Mouse (Mus musculus) lung, embryonic 14.5 days (tissue): ENCODE results near the gene Skp1a. TPM values are rescaled to one million over a fixed set of nuclear protein-coding genes. Genes with fewer than 3 reads are reported as not detected.

ENCODE experiments used
- ATAC-seq: fragments of 200-750 bp; cut with Nextera tagmentation; 2 replicates; pipeline ENCODE4 v1.8.0; 2017; ENCODE audit warnings: mild to moderate bottlenecking, moderate TSS enrichment, moderate library complexity; ENCODE audit not compliant: insufficient read depth
- DNase-seq: peaks from one replicate; pipeline ENCODE4 v3.0.0-alpha.2; 2015
- H3K27ac ChIP-seq: fragments of 300-500 bp; sonication (generic); 2 replicates; pipeline ENCODE4 v1.5.1; 2014; ENCODE audit warnings: low read depth, mild to moderate bottlenecking, moderate library complexity
- H3K27me3 ChIP-seq: fragments of 300-500 bp; sonication (generic); 2 replicates; pipeline ENCODE4 v1.6.1; 2014; ENCODE audit warnings: low read length, control low read depth; ENCODE audit not compliant: insufficient read depth
- H3K36me3 ChIP-seq: fragments of 300-500 bp; sonication (generic); 2 replicates; pipeline ENCODE4 v1.6.1; 2014; ENCODE audit warnings: control low read depth; ENCODE audit not compliant: insufficient read depth
- H3K4me1 ChIP-seq: fragments of 300-500 bp; sonication (generic); 2 replicates; pipeline ENCODE4 v1.6.1; 2014; ENCODE audit warnings: antibody characterized with exemption, control low read depth; ENCODE audit not compliant: insufficient read depth
- H3K4me2 ChIP-seq: fragments of 300-500 bp; sonication (generic); 2 replicates; pipeline ENCODE4 v1.6.1; 2014; ENCODE audit warnings: mild to moderate bottlenecking
- H3K4me3 ChIP-seq: fragments of 300-500 bp; sonication (generic); 2 replicates; pipeline ENCODE4 v1.5.1; 2014; ENCODE audit warnings: low read depth, low read length
- H3K9ac ChIP-seq: fragments of 300-500 bp; sonication (generic); 2 replicates; pipeline ENCODE4 v1.6.1; 2014
- H3K9me3 ChIP-seq: fragments of 300-500 bp; sonication (generic); 2 replicates; pipeline ENCODE4 v1.6.1; 2016; ENCODE audit warnings: low read depth, low read length, control low read depth
- CTCF ChIP-seq: IDR thresholded peaks from 2 replicates; pipeline ENCODE4 v1.5.1; 2016; ENCODE audit warnings: antibody characterized with exemption, low read depth
- WGBS: fragments of 180-500 bp; shearing (Covaris S2); extraction: QIAGEN DNeasy Blood & Tissue Kit; methylation state at CpG from one replicate; pipeline ENCODE4 v1.1.7; 2014; 5-methylcytosine and 5-hydroxymethylcytosine counted together
- polyA plus RNA-seq: library from polyadenylated mRNA; unstranded; fragments of >200 nt; fragmentation: Nextera tagmentation; extraction: Ambion mirVana; gene quantifications from 2 replicates; pipeline ENCODE4 v1.2.1, GENCODE M21; 2014

Gene Skp1a
- polyA plus RNA-seq, 1 experiment from 2014 or later = 781 TPM

GRCm38 (mm10) chr11:52277433-52278150 is 45.8 kb downstream of the Skp1a start:
- 85% methylated on average over 6 of the region's 6 CpGs for WGBS
- no peak for DNase-seq
- Histone ChIP-seq H3K4me1 (peaks cover 10% of the 10 kb centered on the region), H3K27ac (no peak overlapping the region), H3K36me3 (peaks cover 28% of the 10 kb centered on the region; the same call in 1 of the 2 replicates), H3K9ac (no peak overlapping the region), H3K4me3 (no peak overlapping the region), H3K27me3 (no peaks in the 10 kb centered on the region), H3K4me2 (no peak overlapping the region), H3K9me3 (no peaks in the 10 kb centered on the region)
- ATAC-seq = no peak
- TF ChIP-seq CTCF = no peak

GRCm38 (mm10) chr11:52278164-52278563 is 46.4 kb downstream of the Skp1a start:
- 93% methylated on average over 3 of the region's 3 CpGs for WGBS
- no peaks in the 10 kb centered on the region for H3K9me3 ChIP-seq
- H3K4me3 ChIP-seq = no peak overlapping the region
- no peak for TF ChIP-seq CTCF
- peaks cover 28% of the 10 kb centered on the region; the same call in 1 of the 2 replicates for H3K36me3 ChIP-seq
- no peak for ATAC-seq
- no peak for DNase-seq
- no peaks in the 10 kb centered on the region for H3K27me3 ChIP-seq
- H3K9ac ChIP-seq = no peak overlapping the region
- H3K4me1 ChIP-seq = peaks cover 6% of the 10 kb centered on the region; the same call in 1 of the 2 replicates
- no peak overlapping the region for H3K27ac ChIP-seq
- no peak overlapping the region for H3K4me2 ChIP-seq

- ATAC-seq = no peak
- Histone ChIP-seq H3K4me3 (no peak overlapping the region), H3K9me3 (no peaks in the 10 kb centered on the region), H3K27me3 (no peaks in the 10 kb centered on the region), H3K36me3 (peaks cover 28% of the 10 kb centered on the region; the same call in 1 of the 2 replicates), H3K4me1 (peaks cover 9% of the 10 kb centered on the region; the same call in 1 of the 2 replicates), H3K27ac (no peak overlapping the region), H3K9ac (no peak overlapping the region), H3K4me2 (no peak overlapping the region)
- TF ChIP-seq CTCF = no peak
- DNase-seq = no peak
- WGBS = 93% methylated on average over 6 of the region's 6 CpGs
These were observed 47.2 kb downstream of the Skp1a start for GRCm38 (mm10) chr11:52278991-52279390.

GRCm38 (mm10) chr11:52279611-52280145 is 47.9 kb downstream of the Skp1a start:
- Histone ChIP-seq H3K4me1 (peaks cover 14% of the 10 kb centered on the region; the same call in 1 of the 2 replicates), H3K4me3 (no peak overlapping the region), H3K36me3 (peaks cover 28% of the 10 kb centered on the region; the same call in 1 of the 2 replicates), H3K27me3 (no peaks in the 10 kb centered on the region), H3K4me2 (no peak overlapping the region), H3K27ac (no peak overlapping the region), H3K9me3 (no peaks in the 10 kb centered on the region), H3K9ac (no peak overlapping the region)
- WGBS = 90% methylated on average over 8 of the region's 8 CpGs
- TF ChIP-seq CTCF = no peak
- ATAC-seq (no peak), DNase-seq (no peak)

- H3K27ac ChIP-seq = no peak overlapping the region
- H3K27me3 ChIP-seq = no peaks in the 10 kb centered on the region
- H3K9me3 ChIP-seq = no peaks in the 10 kb centered on the region
- no peak for TF ChIP-seq CTCF
- no peak for ATAC-seq
- no peak for DNase-seq
- H3K4me3 ChIP-seq = no peak overlapping the region
- H3K9ac ChIP-seq = no peak overlapping the region
- H3K36me3 ChIP-seq = peaks cover 21% of the 10 kb centered on the region; the same call in 1 of the 2 replicates
- H3K4me2 ChIP-seq = peak overlapping the region; percentile 78
- peaks cover 17% of the 10 kb centered on the region; the same call in 1 of the 2 replicates for H3K4me1 ChIP-seq
- WGBS = 83% methylated on average over 11 of the region's 11 CpGs
These were observed 49.0 kb downstream of the Skp1a start for GRCm38 (mm10) chr11:52280566-52281455.

GRCm38 (mm10) chr11:52281568-52282328 is 50.0 kb downstream of the Skp1a start:
- TF ChIP-seq CTCF = no peak
- H3K4me1 ChIP-seq = peaks cover 23% of the 10 kb centered on the region; the same call in 1 of the 2 replicates
- H3K27ac ChIP-seq = no peak overlapping the region
- peaks cover 18% of the 10 kb centered on the region; the same call in 1 of the 2 replicates for H3K36me3 ChIP-seq
- no peaks in the 10 kb centered on the region for H3K9me3 ChIP-seq
- H3K27me3 ChIP-seq = no peaks in the 10 kb centered on the region
- H3K4me3 ChIP-seq = peak overlapping the region; percentile 62
- DNase-seq (peak; percentile 34), ATAC-seq (no peak)
- WGBS = 55% methylated on average over 19 of the region's 19 CpGs
- peak overlapping the region; percentile 78 for H3K4me2 ChIP-seq
- H3K9ac ChIP-seq = no peak overlapping the region; the same call in 1 of the 2 replicates
